Mouse (Mus musculus) forebrain, embryonic 14.5 days (tissue): ENCODE data around the gene Ophn1. TPM values are rescaled to one million over a fixed set of nuclear protein-coding genes. Genes with fewer than 3 reads are reported as not detected.

Source experiments
- ATAC-seq: fragments of 200-750 bp; cut with Nextera tagmentation; 2 replicates; pipeline ENCODE4 v1.8.0; 2017; ENCODE audit warnings: mild to moderate bottlenecking, moderate library complexity
- DNase-seq: peaks from one replicate; pipeline ENCODE4 v3.0.0-alpha.2; 2015; ENCODE audit warnings: low spot score
- H3K27ac ChIP-seq: fragments of 300-500 bp; sonication (generic); 2 replicates; pipeline ENCODE4 v1.5.1; 2014; ENCODE audit warnings: low read depth, mild to moderate bottlenecking, control low read depth, low read length, moderate library complexity
- H3K27me3 ChIP-seq: fragments of 300-500 bp; sonication (generic); replicated peaks from 2 replicates; pipeline ENCODE4 v1.6.1; 2014; ENCODE audit warnings: low read length, control low read depth, mixed read lengths; ENCODE audit not compliant: control insufficient read depth, insufficient read depth
- H3K36me3 ChIP-seq: fragments of 300-500 bp; sonication (generic); 2 replicates; pipeline ENCODE4 v1.6.1; 2014; ENCODE audit warnings: low read length, control low read depth; ENCODE audit not compliant: control insufficient read depth, insufficient read depth
- H3K4me1 ChIP-seq: fragments of 300-500 bp; sonication (generic); 2 replicates; pipeline ENCODE4 v1.6.1; 2014; ENCODE audit warnings: antibody characterized with exemption, low read length, control low read depth; ENCODE audit not compliant: control insufficient read depth, insufficient read depth
- H3K4me2 ChIP-seq: fragments of 300-500 bp; sonication (generic); 2 replicates; pipeline ENCODE4 v1.6.1; 2014; ENCODE audit warnings: mild to moderate bottlenecking, control low read depth, low read length
- H3K4me3 ChIP-seq: fragments of 300-500 bp; sonication (generic); 2 replicates; pipeline ENCODE4 v1.5.1; 2014; ENCODE audit warnings: low read depth, low read length, control low read depth
- H3K9ac ChIP-seq: fragments of 300-500 bp; sonication (generic); 2 replicates; pipeline ENCODE4 v1.6.1; 2014; ENCODE audit warnings: mild to moderate bottlenecking, low read length, control low read depth, moderate library complexity
- H3K9me3 ChIP-seq: fragments of 300-500 bp; sonication (generic); replicated peaks from 2 replicates; pipeline ENCODE4 v1.6.1; 2016; ENCODE audit warnings: low read length, control low read depth, mixed read lengths; ENCODE audit not compliant: control insufficient read depth
- whole genome bisulfite sequencing: fragments of 180-500 bp; shearing (Covaris S2); extraction: QIAGEN DNeasy Blood & Tissue Kit; methylation state at CpG from one replicate; pipeline ENCODE4 v1.1.7; 2014; 5-methylcytosine and 5-hydroxymethylcytosine counted together
- polyA plus RNA-seq: library from polyadenylated mRNA; unstranded; fragments of >200 nt; fragmentation: Nextera tagmentation; extraction: Ambion mirVana; gene quantifications from 2 replicates; pipeline ENCODE4 v1.2.1, GENCODE M21; 2014

The Ophn1 gene
- polyA plus RNA-seq, result 24.5 and 36.6 TPM in 2 replicates

GRCm38 (mm10) chrX:98890406-98891116 is at the start of gene Ophn1:
Gene Ophn1, minus strand, starts transcription at chrX:98891025.
- H3K9ac ChIP-seq, result peak within 1 kb of the TSS; percentile 68
- ATAC-seq (peak; percentile 95), DNase-seq (peak; percentile 89)
- H3K27me3 ChIP-seq, result no peaks in the 10 kb centered on the region
- H3K36me3 ChIP-seq, result no peaks in the 10 kb centered on the region
- 25% methylated on average over 48 of the region's 48 CpGs for WGBS
- H3K4me3 ChIP-seq, result peak within 1 kb of the TSS; percentile 49
- H3K4me1 ChIP-seq, result no peaks in the 10 kb centered on the region; the same call in 1 of the 2 replicates
- no peaks in the 10 kb centered on the region for H3K9me3 ChIP-seq
- peak within 1 kb of the TSS; percentile 58 for H3K4me2 ChIP-seq
- H3K27ac ChIP-seq, result peak within 1 kb of the TSS; percentile 89

- Histone ChIP-seq H3K36me3 (0 out of 2 replicates have a peak, but pooled peaks cover 8% of the 10 kb centered on the region), H3K4me1 (no peaks in the 10 kb centered on the region), H3K27me3 (no peaks in the 10 kb centered on the region), H3K9me3 (no peaks in the 10 kb centered on the region), H3K4me2 (peak overlapping the region; percentile 57), H3K4me3 (peak overlapping the region; percentile 53), H3K27ac (peak overlapping the region; percentile 86), H3K9ac (peak overlapping the region; percentile 66)
- WGBS, result 37% methylated on average over 56 of the region's 57 CpGs
- peak; percentile 89 for ATAC-seq
- peak; percentile 94 for DNase-seq
Observed at GRCm38 (mm10) chrX:98937555-98938294, 46.9 kb upstream of the Ophn1 start.

- Histone ChIP-seq H3K9ac (peak overlapping the region; percentile 66), H3K27ac (peak overlapping the region; percentile 86), H3K4me3 (peak overlapping the region; percentile 53), H3K27me3 (no peaks in the 10 kb centered on the region), H3K9me3 (no peaks in the 10 kb centered on the region), H3K4me2 (peak overlapping the region; percentile 55), H3K4me1 (no peaks in the 10 kb centered on the region), H3K36me3 (0 out of 2 replicates have a peak, but pooled peaks cover under 1% of the 10 kb centered on the region)
- ATAC-seq (peak; percentile 96), DNase-seq (peak; percentile 90)
- WGBS, result 34% methylated on average over 66 of the region's 66 CpGs
Observed at GRCm38 (mm10) chrX:98936707-98937554, 46.1 kb upstream of the Ophn1 start.

- no peak for DNase-seq
Observed at GRCm38 (mm10) chrX:98936101-98936500, 45.3 kb upstream of the Ophn1 start, which contains the start of gene Yipf6. Gene Yipf6, plus strand, starts transcription at chrX:98936316.

GRCm38 (mm10) chrX:98919423-98919822 is 28.6 kb upstream of the Ophn1 start:
- Histone ChIP-seq H3K4me2 (no peak overlapping the region), H3K9me3 (no peaks in the 10 kb centered on the region), H3K4me1 (no peaks in the 10 kb centered on the region), H3K27ac (no peak overlapping the region), H3K4me3 (no peak overlapping the region), H3K36me3 (no peaks in the 10 kb centered on the region), H3K27me3 (no peaks in the 10 kb centered on the region), H3K9ac (no peak overlapping the region)
- peak; percentile 74 for DNase-seq
- ATAC-seq, result no peak
- WGBS, result 27% methylated on average over 6 of the region's 6 CpGs

More at GRCm38 (mm10) chrX:98936101-98936500, 45.3 kb upstream of the Ophn1 start, which contains the start of gene Yipf6:
- no peaks in the 10 kb centered on the region for H3K27me3 ChIP-seq
- peak within 1 kb of the TSS; percentile 66 for H3K9ac ChIP-seq
- peak within 1 kb of the TSS; percentile 55 for H3K4me2 ChIP-seq
- WGBS, result 77% methylated on average over 3 of the region's 3 CpGs
- no peaks in the 10 kb centered on the region for H3K4me1 ChIP-seq
- no peaks in the 10 kb centered on the region for H3K36me3 ChIP-seq
- peak within 1 kb of the TSS; percentile 53 for H3K4me3 ChIP-seq
- H3K9me3 ChIP-seq, result no peaks in the 10 kb centered on the region
- ATAC-seq, result no peak
- H3K27ac ChIP-seq, result peak within 1 kb of the TSS; percentile 86; the same call in 1 of the 2 replicates

GRCm38 (mm10) chrX:98908910-98909309 is 18.1 kb upstream of the Ophn1 start:
- Histone ChIP-seq H3K4me2 (no peak overlapping the region), H3K27ac (no peak overlapping the region), H3K36me3 (no peaks in the 10 kb centered on the region), H3K9me3 (no peaks in the 10 kb centered on the region), H3K4me3 (no peak overlapping the region), H3K27me3 (no peaks in the 10 kb centered on the region), H3K4me1 (no peaks in the 10 kb centered on the region), H3K9ac (no peak overlapping the region)
- 30% methylated on average over 1 of the region's 1 CpGs for WGBS
- ATAC-seq (no peak), DNase-seq (no peak)

GRCm38 (mm10) chrX:98904226-98904625 is 13.4 kb upstream of the Ophn1 start:
- no peak overlapping the region for H3K9ac ChIP-seq
- 89% methylated on average over 6 of the region's 6 CpGs for WGBS
- H3K4me3 ChIP-seq, result no peak overlapping the region
- no peak overlapping the region for H3K4me2 ChIP-seq
- no peaks in the 10 kb centered on the region for H3K36me3 ChIP-seq
- DNase-seq (no peak), ATAC-seq (no peak)
- H3K4me1 ChIP-seq, result no peaks in the 10 kb centered on the region
- H3K9me3 ChIP-seq, result no peaks in the 10 kb centered on the region
- no peak overlapping the region for H3K27ac ChIP-seq
- no peaks in the 10 kb centered on the region for H3K27me3 ChIP-seq

GRCm38 (mm10) chrX:98898307-98898706 is 7.5 kb upstream of the Ophn1 start:
- Histone ChIP-seq H3K4me1 (no peaks in the 10 kb centered on the region), H3K9me3 (no peaks in the 10 kb centered on the region), H3K4me2 (no peak overlapping the region), H3K27me3 (no peaks in the 10 kb centered on the region), H3K27ac (no peak overlapping the region), H3K4me3 (no peak overlapping the region), H3K36me3 (no peaks in the 10 kb centered on the region), H3K9ac (no peak overlapping the region)
- WGBS, result 71% methylated on average over 3 of the region's 3 CpGs
- ATAC-seq (no peak), DNase-seq (no peak)
